Mouse (Mus musculus): ENCODE measurements around the gene Dok5.

DNA sequence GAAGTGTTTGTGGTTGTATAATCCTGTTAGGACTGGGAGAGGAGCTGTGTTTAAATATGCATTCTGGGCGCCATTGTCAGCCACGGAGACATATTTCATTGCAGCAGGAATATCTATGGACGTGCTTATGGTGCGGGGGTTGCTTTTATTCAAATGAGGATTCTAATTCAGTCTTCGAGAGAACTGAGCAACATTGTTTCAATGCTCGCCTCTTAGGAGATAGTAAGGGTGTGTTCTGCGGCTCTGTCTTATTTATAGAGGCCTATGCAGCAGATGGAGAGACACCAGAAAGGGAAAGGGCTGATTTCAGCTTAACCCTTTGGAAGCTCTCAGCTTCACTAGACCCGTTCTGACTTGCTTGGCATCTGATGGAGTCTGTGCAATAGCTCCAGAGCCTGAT is 35.6 kb downstream of the Dok5 start:
- TF ChIP-seq CTCF (IDR thresholded peaks at IDR 0.05; ENCODE audit: low read depth) (no peak), EP300 (optimal IDR thresholded peaks at IDR 0.05) (no peak)
